Comparison of ENCODE assay signal across 8 mouse cellular contexts in genomic region chr9:123259896-123260610, GRCm38 (mm10). TPM values are rescaled to one million over a fixed set of nuclear protein-coding genes. Genes with fewer than 3 reads are reported as not detected.
DNase-seq lines count a peak whose midpoint lies in the region; ATAC-seq and TF ChIP-seq lines count a peak whose summit lies in the region.

No protein-coding gene starts in this region.

- TF ChIP-seq POLR2A in brain, embryonic 14.5 days (IDR thresholded peaks at IDR 0.05; ENCODE audit: borderline replicate concordance, extremely low read depth, insufficient read depth, insufficient read length, poor library complexity, severe bottlenecking) = no peak

- peak overlapping the region; percentile 66 for H3K4me3 ChIP-seq in neural tube, embryonic 11.5 days (ENCODE audit: low read depth, low read length)
- peak overlapping the region; percentile 57 for H3K4me3 ChIP-seq in kidney, embryonic 15.5 days (replicated peaks)
- peak overlapping the region; percentile 63 for H3K4me3 ChIP-seq in liver, embryonic 12.5 days
- H3K4me3 ChIP-seq in neural tube, embryonic 13.5 days = peak overlapping the region; percentile 71

- DNase-seq in neural tube, embryonic 11.5 days (ENCODE audit: low spot score) = peak; percentile 63
- no peak for DNase-seq in neural tube, embryonic 10.5 days (ENCODE audit: extremely low spot score, low spot score)
- peak; percentile 69 for DNase-seq in brain, embryonic 14.5 days (ENCODE audit: low read depth)
- DNase-seq in gastrocnemius, adult 8-10 months (ENCODE audit: low spot score in 2 of 2) = peak; percentile 37 to 48
- peak; percentile 33 to 39 for DNase-seq in thymus, postnatal 10 days (ENCODE audit: low spot score in 2 of 2)

- under 1% methylated on average over 76 of the region's 92 CpGs for WGBS in neural tube, embryonic 11.5 days
- WGBS in kidney, embryonic 15.5 days = under 1% methylated on average over 90 of the region's 92 CpGs
- under 1% methylated on average over 92 of the region's 92 CpGs for WGBS in liver, embryonic 12.5 days (ENCODE audit: insufficient replicate concordance)
- under 1% methylated on average over 85 of the region's 92 CpGs for WGBS in neural tube, embryonic 13.5 days

- H3K36me3 ChIP-seq in neural tube, embryonic 11.5 days (ENCODE audit: control insufficient read depth, insufficient read depth, low read length) = no peaks in the 10 kb centered on the region
- H3K36me3 ChIP-seq in kidney, embryonic 15.5 days = no peaks in the 10 kb centered on the region
- no peaks in the 10 kb centered on the region for H3K36me3 ChIP-seq in liver, embryonic 12.5 days
- H3K36me3 ChIP-seq in neural tube, embryonic 13.5 days = no peaks in the 10 kb centered on the region

- peak overlapping the region; percentile 96 for H3K4me2 ChIP-seq in neural tube, embryonic 11.5 days (ENCODE audit: low read depth)
- H3K4me2 ChIP-seq in kidney, embryonic 15.5 days = peak overlapping the region; percentile 92
- peak overlapping the region; percentile 90 for H3K4me2 ChIP-seq in liver, embryonic 12.5 days
- peak overlapping the region; percentile 83 for H3K4me2 ChIP-seq in neural tube, embryonic 13.5 days

- no peak for TF ChIP-seq CTCF in brain, embryonic 14.5 days (IDR thresholded peaks at IDR 0.05; ENCODE audit: borderline replicate concordance, extremely low read depth, insufficient read depth, insufficient read length)

- no peaks in the 10 kb centered on the region; the same call in 1 of the 2 replicates for H3K4me1 ChIP-seq in neural tube, embryonic 11.5 days (ENCODE audit: control insufficient read depth, insufficient read depth, low read length)
- peaks cover 11% of the 10 kb centered on the region for H3K4me1 ChIP-seq in kidney, embryonic 15.5 days
- peaks cover 24% of the 10 kb centered on the region for H3K4me1 ChIP-seq in liver, embryonic 12.5 days
- H3K4me1 ChIP-seq in neural tube, embryonic 13.5 days (replicated peaks) = peaks cover 8% of the 10 kb centered on the region

- peak overlapping the region; percentile 74 for H3K9ac ChIP-seq in neural tube, embryonic 11.5 days (ENCODE audit: low read length)
- H3K9ac ChIP-seq in kidney, embryonic 15.5 days = peak overlapping the region; percentile 72
- peak overlapping the region; percentile 73 for H3K9ac ChIP-seq in liver, embryonic 12.5 days
- peak overlapping the region; percentile 88 for H3K9ac ChIP-seq in neural tube, embryonic 13.5 days

- H3K27me3 ChIP-seq in neural tube, embryonic 11.5 days (ENCODE audit: control insufficient read depth, insufficient read depth, low read length) = 0 out of 2 replicates have a peak, but pooled peaks cover 5% of the 10 kb centered on the region
- peaks cover 44% of the 10 kb centered on the region for H3K27me3 ChIP-seq in kidney, embryonic 15.5 days
- peaks cover 63% of the 10 kb centered on the region for H3K27me3 ChIP-seq in liver, embryonic 12.5 days (replicated peaks)
- peaks cover 39% of the 10 kb centered on the region for H3K27me3 ChIP-seq in neural tube, embryonic 13.5 days

- 0 out of 2 replicates have a peak overlapping the region, but pooled peaks have one; percentile 27 for H3K27ac ChIP-seq in neural tube, embryonic 11.5 days (ENCODE audit: low read depth, low read length)
- peak overlapping the region; percentile 16; the same call in 1 of the 2 replicates for H3K27ac ChIP-seq in kidney, embryonic 15.5 days
- H3K27ac ChIP-seq in liver, embryonic 12.5 days = peak overlapping the region; percentile 18
- peak overlapping the region; percentile 84 for H3K27ac ChIP-seq in neural tube, embryonic 13.5 days (replicated peaks)

- no peaks in the 10 kb centered on the region for H3K9me3 ChIP-seq in neural tube, embryonic 11.5 days (ENCODE audit: control insufficient read depth, low read length)
- no peaks in the 10 kb centered on the region for H3K9me3 ChIP-seq in kidney, embryonic 15.5 days (replicated peaks)
- no peaks in the 10 kb centered on the region for H3K9me3 ChIP-seq in liver, embryonic 12.5 days (replicated peaks)
- no peaks in the 10 kb centered on the region for H3K9me3 ChIP-seq in neural tube, embryonic 13.5 days

- ATAC-seq in neural tube, embryonic 11.5 days (ENCODE audit: insufficient read depth, low FRiP score, low TSS enrichment) = peak; percentile 79
- ATAC-seq in kidney, embryonic 15.5 days (replicated peaks; ENCODE audit: low FRiP score) = peak; percentile 85
- peak; percentile 66 for ATAC-seq in liver, embryonic 12.5 days
- peak; percentile 84 for ATAC-seq in neural tube, embryonic 13.5 days (ENCODE audit: low read depth)

RNA-seq across cellular contexts. Expression of gene Tmem158, which starts 0.5 kb away (rescaled TPM):
- 7.6 and 8.8 TPM in 2 replicates for polyA plus RNA-seq in neural tube, embryonic 11.5 days (2014; fragmentation: Nextera tagmentation; extraction: Ambion mirVana)
- 47.3 and 54.0 TPM in 2 replicates for polyA plus RNA-seq in brain, embryonic 14.5 days (2012; rRNA removed)
- total RNA-seq in gastrocnemius, adult 8-10 months (2022) = 1 to 10 TPM in 2 of 4 experiments, under 1 TPM in 2; 0.60 to 1.5 (median 1.0) TPM
- 7.2 and 8.8 TPM in 2 replicates for polyA plus RNA-seq in kidney, embryonic 15.5 days (2015; fragmentation: Nextera tagmentation; extraction: Ambion mirVana)
- 12.6 and 12.8 TPM in 2 replicates for polyA plus RNA-seq in liver, embryonic 12.5 days (2016; fragmentation: Nextera tagmentation; extraction: Ambion mirVana)
- 26.5 and 33.5 TPM in 2 replicates for polyA plus RNA-seq in neural tube, embryonic 13.5 days (2015; fragmentation: Nextera tagmentation; extraction: Ambion mirVana)

RNA-seq across cellular contexts. Expression of gene Cdcp1, which starts 44.2 kb away (rescaled TPM):
- polyA plus RNA-seq in neural tube, embryonic 11.5 days (2014; fragmentation: Nextera tagmentation; extraction: Ambion mirVana) = 0.58 and 0.89 TPM in 2 replicates
- polyA plus RNA-seq in brain, embryonic 14.5 days (2012; rRNA removed) = 0.59 and 0.60 TPM in 2 replicates
- total RNA-seq in gastrocnemius, adult 8-10 months (2022) = not detected
- 7.5 and 7.7 TPM in 2 replicates for polyA plus RNA-seq in kidney, embryonic 15.5 days (2015; fragmentation: Nextera tagmentation; extraction: Ambion mirVana)
- 0.18 and 0.25 TPM in 2 replicates for polyA plus RNA-seq in liver, embryonic 12.5 days (2016; fragmentation: Nextera tagmentation; extraction: Ambion mirVana)
- 0.10 and 0.30 TPM in 2 replicates for polyA plus RNA-seq in neural tube, embryonic 13.5 days (2015; fragmentation: Nextera tagmentation; extraction: Ambion mirVana)

Comparison
In these comparisons a context has a peak if more than half of its experiments do, and no peak if none do; other contexts are left out.
1. H3K27ac ChIP-seq: peak in every context shown above with its lines; median percentile 84 in neural tube, embryonic 13.5 days; 27 in neural tube, embryonic 11.5 days; 18 in liver, embryonic 12.5 days; 16 in kidney, embryonic 15.5 days.